Mouse (Mus musculus) MEL (cell line): ENCODE data around the gene Cfap43. TPM values are rescaled to one million over a fixed set of nuclear protein-coding genes. Genes with fewer than 3 reads are reported as not detected.

Experiments used
- DNase-seq: peaks from one replicate; pipeline ENCODE4 v3.0.0; 2011; ENCODE audit warnings: low read depth, low spot score
- H3K27ac ChIP-seq: 2 replicates; pipeline ENCODE4 v1.5.1; 2012; ENCODE audit warnings: low read depth, mild to moderate bottlenecking, control low read depth, low read length, moderate library complexity; ENCODE audit not compliant: control insufficient read depth
- H3K27me3 ChIP-seq, 2 experiments: fragments of 150-350 bp in 1 of 2; sonication (generic) in 1 of 2; 2 replicates each; pipeline ENCODE4 v1.6.1; 2012; ENCODE audit warnings: low read length in 2 of 2, mild to moderate bottlenecking in 2 of 2, improper control_type of control experiment in 1 of 2, moderate library complexity in 1 of 2; ENCODE audit not compliant: insufficient read depth in 2 of 2, control insufficient read depth in 1 of 2
- H3K36me3 ChIP-seq, 2 experiments: 2 replicates each; pipeline ENCODE4 v1.6.1; 2012 to 2014; ENCODE audit warnings: low read length in 2 of 2, improper control_type of control experiment in 1 of 2, inconsistent platforms in 1 of 2, mild to moderate bottlenecking in 1 of 2; ENCODE audit not compliant: insufficient read depth in 2 of 2, control insufficient read depth in 1 of 2
- H3K4me1 ChIP-seq, 2 experiments: fragments of 150-350 bp in 1 of 2; sonication (generic) in 1 of 2; 2 replicates each; pipeline ENCODE4 v1.6.1; 2012; ENCODE audit warnings: low read length in 2 of 2, improper control_type of control experiment in 1 of 2, mild to moderate bottlenecking in 1 of 2; ENCODE audit not compliant: insufficient read depth in 2 of 2, control insufficient read depth in 1 of 2
- H3K4me3 ChIP-seq, 2 experiments: fragments of 150-350 bp in 1 of 2; sonication (generic) in 1 of 2; 2 replicates each; pipeline ENCODE4 v1.5.1; 2012; ENCODE audit warnings: low read depth in 2 of 2, low read length in 2 of 2, mild to moderate bottlenecking in 2 of 2, moderate library complexity in 2 of 2, control low read depth in 1 of 2, improper control_type of control experiment in 1 of 2; ENCODE audit not compliant: control insufficient read depth in 1 of 2, insufficient read depth in 1 of 2
- H3K79me2 ChIP-seq: 2 replicates; pipeline ENCODE4 v1.6.1; 2012; ENCODE audit warnings: mild to moderate bottlenecking, low read length, moderate library complexity; ENCODE audit not compliant: control insufficient read depth, poor library complexity, insufficient read depth
- H3K9ac ChIP-seq: 2 replicates; pipeline ENCODE4 v1.6.1; 2012; ENCODE audit warnings: low read depth, mild to moderate bottlenecking, control low read depth, low read length, moderate library complexity; ENCODE audit not compliant: control insufficient read depth, poor library complexity, severe bottlenecking
- H3K9me3 ChIP-seq: fragments of 150-350 bp; sonication (generic); replicated peaks from 2 replicates; pipeline ENCODE4 v1.6.1; 2012; ENCODE audit warnings: mild to moderate bottlenecking, low read length, improper control_type of control experiment, moderate library complexity; ENCODE audit not compliant: insufficient read depth
- BHLHE40 ChIP-seq: IDR thresholded peaks from 2 replicates; pipeline ENCODE4 v1.6.1; 2012; ENCODE audit warnings: low read depth, mild to moderate bottlenecking, inconsistent platforms, low read length, improper control_type of control experiment, borderline replicate concordance
- CHD1 ChIP-seq: IDR thresholded peaks from 2 replicates; pipeline ENCODE4 v1.6.1; 2012; ENCODE audit warnings: low read depth, mild to moderate bottlenecking, inconsistent platforms, low read length, improper control_type of control experiment
- CHD2 ChIP-seq: IDR thresholded peaks from 2 replicates; pipeline ENCODE4 v1.6.1; 2011; ENCODE audit warnings: low read length, improper control_type of control experiment
- E2F4 ChIP-seq: IDR thresholded peaks from 2 replicates; pipeline ENCODE4 v1.6.1; 2011; ENCODE audit warnings: low read depth, low read length, improper control_type of control experiment, borderline replicate concordance
- ELF1 ChIP-seq: IDR thresholded peaks from 2 replicates; pipeline ENCODE4 v1.6.1; 2014; ENCODE audit warnings: low read depth, mild to moderate bottlenecking, inconsistent platforms, low read length, improper control_type of control experiment, moderate library complexity
- GABPA ChIP-seq: IDR thresholded peaks from 2 replicates; pipeline ENCODE4 v1.6.1; 2012; ENCODE audit warnings: low read depth, mild to moderate bottlenecking, inconsistent platforms, low read length, improper control_type of control experiment, moderate library complexity
- HCFC1 ChIP-seq: IDR thresholded peaks from 2 replicates; pipeline ENCODE4 v1.6.1; 2012; ENCODE audit warnings: low read depth, mild to moderate bottlenecking, inconsistent platforms, low read length, improper control_type of control experiment, moderate library complexity
- MAFK ChIP-seq: IDR thresholded peaks from 2 replicates; pipeline ENCODE4 v1.6.1; 2011; ENCODE audit warnings: low read depth, mild to moderate bottlenecking, low read length, improper control_type of control experiment, borderline replicate concordance
- MAX ChIP-seq: IDR thresholded peaks from 2 replicates; pipeline ENCODE4 v1.6.1; 2011; ENCODE audit warnings: low read length, improper control_type of control experiment
- MAZ ChIP-seq: IDR thresholded peaks from 2 replicates; pipeline ENCODE4 v1.6.1; 2012; ENCODE audit warnings: low read depth, mild to moderate bottlenecking, inconsistent platforms, low read length, improper control_type of control experiment
- MEF2A ChIP-seq: IDR thresholded peaks from 2 replicates; pipeline ENCODE4 v1.6.1; 2014; ENCODE audit warnings: low read depth, mild to moderate bottlenecking, inconsistent platforms, low read length, improper control_type of control experiment; ENCODE audit not compliant: poor library complexity, insufficient replicate concordance, severe bottlenecking; ENCODE audit errors: extremely low read depth
- MYB ChIP-seq: IDR thresholded peaks from 2 replicates; pipeline ENCODE4 v1.6.1; 2011; ENCODE audit warnings: mild to moderate bottlenecking, low read depth, low read length, improper control_type of control experiment
- NELFE ChIP-seq: IDR thresholded peaks from 2 replicates; pipeline ENCODE4 v1.6.1; 2011; ENCODE audit warnings: low read depth, low read length, improper control_type of control experiment
- NRF1 ChIP-seq: IDR thresholded peaks from 2 replicates; pipeline ENCODE4 v1.6.1; 2014; ENCODE audit warnings: low read depth, mild to moderate bottlenecking, inconsistent platforms, low read length, improper control_type of control experiment, moderate library complexity; ENCODE audit not compliant: poor library complexity, insufficient read depth, severe bottlenecking
- POLR2AphosphoS2 ChIP-seq: IDR thresholded peaks from 2 replicates; pipeline ENCODE4 v1.6.1; 2011; ENCODE audit warnings: low read length, improper control_type of control experiment
- RAD21 ChIP-seq: IDR thresholded peaks from 2 replicates; pipeline ENCODE4 v1.6.1; 2011; ENCODE audit warnings: mild to moderate bottlenecking, low read depth, low read length, improper control_type of control experiment
- RCOR1 ChIP-seq: IDR thresholded peaks from 2 replicates; pipeline ENCODE4 v1.6.1; 2012; ENCODE audit warnings: low read depth, mild to moderate bottlenecking, inconsistent platforms, low read length, improper control_type of control experiment
- TAL1 ChIP-seq: IDR thresholded peaks from 2 replicates; pipeline ENCODE4 v1.6.1; 2012; ENCODE audit warnings: mild to moderate bottlenecking, inconsistent platforms, low read length, moderate library complexity, mixed read lengths
- TBP ChIP-seq: IDR thresholded peaks from 2 replicates; pipeline ENCODE4 v1.8.0; 2011; ENCODE audit warnings: low read depth, low read length, improper control_type of control experiment
- TCF12 ChIP-seq: IDR thresholded peaks from 2 replicates; pipeline ENCODE4 v1.6.1; 2014; ENCODE audit warnings: low read depth, mild to moderate bottlenecking, inconsistent platforms, low read length, improper control_type of control experiment, moderate library complexity
- USF1 ChIP-seq: IDR thresholded peaks from 2 replicates; pipeline ENCODE4 v1.6.1; 2014; ENCODE audit warnings: low read depth, mild to moderate bottlenecking, inconsistent platforms, low read length, improper control_type of control experiment, moderate library complexity
- ZC3H11A ChIP-seq: IDR thresholded peaks from 2 replicates; pipeline ENCODE4 v1.6.1; 2012; ENCODE audit warnings: low read depth, mild to moderate bottlenecking, inconsistent platforms, low read length, improper control_type of control experiment
- ZKSCAN1 ChIP-seq: IDR thresholded peaks from 2 replicates; pipeline ENCODE4 v1.6.1; 2012; ENCODE audit warnings: low read depth, mild to moderate bottlenecking, inconsistent platforms, low read length, improper control_type of control experiment, moderate library complexity
- ZMIZ1 ChIP-seq: IDR thresholded peaks from 2 replicates; pipeline ENCODE4 v1.6.1; 2012; ENCODE audit warnings: low read depth, mild to moderate bottlenecking, inconsistent platforms, low read length, improper control_type of control experiment, moderate library complexity
- polyA plus RNA-seq, 2 experiments: library from polyadenylated mRNA; stranded (reverse) in 1 of 2; unstranded in 1 of 2; fragments of >175 nt in 1 of 2; fragments of >200 nt in 1 of 2; gene quantifications; 2 replicates each; pipeline versions ENCODE4 v1.2.1 to v1.2.4; 2012; ENCODE audit warnings: low replicate concordance in 2 of 2, low read depth in 1 of 2; ENCODE audit not compliant: insufficient read length in 2 of 2, insufficient read depth in 1 of 2, missing spikeins in 1 of 2
- total RNA-seq: library from RNA; depleted of rRNA; stranded (reverse); fragments of 300-350 nt; gene quantifications from 2 replicates; pipeline ENCODE4 v1.2.3, GENCODE M21; 2012

The Cfap43 gene
- total and polyA plus RNA-seq, 3 experiments: 0.10 to 0.12 TPM; not detected in 1

GRCm38 (mm10) chr19:47871515-47871914 is 47.6 kb downstream of the Cfap43 start:
- Histone ChIP-seq H3K9me3 (no peaks in the 10 kb centered on the region), H3K9ac (no peak overlapping the region), H3K4me1 (no peaks in the 10 kb centered on the region; a peak in 1 of 4 replicates), H3K4me3 (no peak overlapping the region), H3K36me3 (no peaks in the 10 kb centered on the region), H3K27ac (no peak overlapping the region), H3K79me2 (no peaks in the 10 kb centered on the region), H3K27me3 (no peaks in the 10 kb centered on the region)
- no peak for DNase-seq
- TF ChIP-seq HCFC1: no peak
- no peak for TF ChIP-seq NELFE
- no peak for TF ChIP-seq MAX
- no peak for TF ChIP-seq TCF12
- TF ChIP-seq NRF1: no peak
- TF ChIP-seq MYB: no peak
- TF ChIP-seq TAL1: no peak
- no peak for TF ChIP-seq MAZ
- TF ChIP-seq RCOR1: no peak
- no peak for TF ChIP-seq RAD21
- TF ChIP-seq TBP: no peak
- TF ChIP-seq ZC3H11A: no peak
- TF ChIP-seq CHD1: no peak
- TF ChIP-seq ZKSCAN1: no peak
- no peak for TF ChIP-seq ZMIZ1
- TF ChIP-seq BHLHE40: no peak
- TF ChIP-seq USF1: no peak
- TF ChIP-seq MEF2A: no peak
- no peak for TF ChIP-seq POLR2AphosphoS2
- no peak for TF ChIP-seq E2F4

DNA sequence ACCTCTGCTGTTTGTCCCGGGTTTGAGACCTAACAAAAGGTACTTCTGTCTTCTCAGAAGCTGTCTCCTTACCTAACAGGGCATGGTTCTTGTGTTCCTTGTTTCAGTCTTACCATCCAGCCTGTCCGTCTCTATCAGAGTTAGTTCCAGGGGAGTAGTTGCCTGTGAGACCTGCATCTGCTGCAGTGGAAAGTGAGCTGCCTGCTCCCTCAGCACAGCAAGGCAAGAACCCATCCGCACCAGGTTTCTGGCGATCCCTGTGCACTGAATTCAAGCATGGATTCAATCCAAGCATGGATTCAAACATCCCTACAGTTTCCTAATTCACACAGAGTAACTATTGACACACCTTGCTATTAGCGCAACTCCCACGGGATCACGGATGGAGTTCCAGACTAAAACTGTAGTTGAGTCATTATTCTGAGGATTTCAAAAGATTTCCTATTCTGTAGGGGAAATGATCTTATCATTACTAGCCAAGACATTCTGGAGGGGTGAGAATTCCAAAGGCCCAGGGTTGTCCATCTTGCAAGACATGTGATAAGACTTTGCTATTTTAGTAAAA is 48.9 kb downstream of the Cfap43 start:
- Histone ChIP-seq H3K4me3 (no peak overlapping the region), H3K27me3 (no peaks in the 10 kb centered on the region), H3K36me3 (no peaks in the 10 kb centered on the region), H3K9me3 (no peaks in the 10 kb centered on the region), H3K4me1 (no peaks in the 10 kb centered on the region; a peak in 1 of 4 replicates), H3K9ac (no peak overlapping the region), H3K79me2 (no peaks in the 10 kb centered on the region), H3K27ac (no peak overlapping the region)
- TF ChIP-seq TBP (no peak), CHD2 (no peak), MEF2A (no peak), GABPA (no peak), HCFC1 (no peak), RCOR1 (no peak), ELF1 (no peak), RAD21 (no peak), MAFK (no peak)
- no peak for DNase-seq
